Mouse (Mus musculus) right cerebral cortex, postnatal 14 days (tissue): ENCODE measurements around the gene Hmgb3.

Experiments used
- DNase-seq: peaks from one replicate; pipeline ENCODE4 v3.0.0; 2022

Hmgb3 gene

GRCm38 (mm10) chrX:71601052-71601611 is 45.4 kb downstream of the Hmgb3 start:
- peak; percentile 40 for DNase-seq
